Mouse (Mus musculus) retina, adult 2 months (tissue): ENCODE data around the gene Pigx.

Experiments
- DNase-seq: peaks from one replicate; pipeline ENCODE4 v3.0.0-alpha.2; 2012; ENCODE audit warnings: low read depth, low spot score

Gene Pigx

DNA sequence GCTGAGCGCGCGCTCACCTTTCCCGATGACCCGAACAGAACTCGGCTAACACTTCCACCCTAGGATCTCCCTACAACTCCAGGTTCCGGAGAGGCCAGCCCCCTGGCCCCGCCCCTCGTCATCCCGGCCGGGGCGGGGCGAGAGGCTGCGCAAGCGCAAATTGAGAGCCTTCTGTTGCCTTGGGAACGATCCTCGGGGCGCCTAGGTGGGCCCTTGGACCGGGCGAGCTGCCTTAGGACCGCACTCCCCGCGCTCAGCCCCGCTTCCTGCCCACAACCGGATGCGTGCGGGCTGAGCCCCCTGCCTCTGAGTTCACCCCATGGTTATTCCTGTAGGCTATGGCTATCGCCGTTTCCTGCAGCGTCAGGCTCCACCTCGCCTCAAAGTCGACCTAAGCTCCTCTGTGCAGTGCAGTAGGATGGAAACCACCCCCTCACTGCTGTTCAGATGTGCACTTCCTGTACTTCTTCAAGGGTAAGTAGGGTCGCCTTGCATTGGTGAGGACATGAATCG lies at the start of gene Pigx, which contains the start of gene Cep19:
Gene Pigx, minus strand, starts transcription at position 103 of the 513 bp plus-strand sequence.
Gene Cep19, plus strand, starts transcription at position 163 of the 513 bp plus-strand sequence.
- DNase-seq, result peak; percentile 72

DNA sequence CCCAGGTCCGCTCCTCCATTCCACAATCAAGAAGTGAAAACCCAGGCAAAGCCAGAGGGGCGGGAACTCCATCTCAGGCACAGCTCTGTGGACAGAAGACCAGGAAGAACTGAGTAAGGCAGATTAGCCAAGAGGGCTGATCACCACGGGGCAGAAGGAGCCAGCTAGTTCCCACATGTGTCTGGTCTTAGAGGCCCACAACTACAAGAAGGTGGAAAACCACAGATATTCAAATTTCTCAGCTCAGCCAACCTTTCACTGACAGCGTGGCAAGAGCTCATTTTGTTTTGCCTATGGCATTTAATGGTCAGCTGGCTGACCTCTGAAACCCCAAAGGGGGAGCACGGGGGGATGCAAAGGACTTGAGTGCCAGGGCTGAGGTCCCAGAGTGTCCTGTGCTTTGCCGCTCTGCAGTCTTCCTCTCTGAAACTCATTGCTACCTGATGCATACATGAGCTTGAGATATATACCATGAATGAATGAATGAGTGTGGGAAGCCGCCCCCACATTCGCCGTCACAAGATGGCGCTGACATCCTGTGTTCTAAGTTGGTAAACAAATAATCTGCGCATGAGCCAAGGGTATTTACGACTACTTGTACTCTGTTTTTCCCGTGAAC lies 48.2 kb upstream of the Pigx start:
- peak; percentile 23 for DNase-seq

- DNase-seq, result no peak
Measured at GRCm38 (mm10) chr16:32144592-32144991, 45.1 kb upstream of the Pigx start.

GRCm38 (mm10) chr16:32143766-32144165 lies 44.2 kb upstream of the Pigx start:
- DNase-seq, result no peak

GRCm38 (mm10) chr16:32138954-32139353 lies 39.4 kb upstream of the Pigx start:
- no peak for DNase-seq

- no peak for DNase-seq
Measured at GRCm38 (mm10) chr16:32135842-32136357, 36.4 kb upstream of the Pigx start.

DNA sequence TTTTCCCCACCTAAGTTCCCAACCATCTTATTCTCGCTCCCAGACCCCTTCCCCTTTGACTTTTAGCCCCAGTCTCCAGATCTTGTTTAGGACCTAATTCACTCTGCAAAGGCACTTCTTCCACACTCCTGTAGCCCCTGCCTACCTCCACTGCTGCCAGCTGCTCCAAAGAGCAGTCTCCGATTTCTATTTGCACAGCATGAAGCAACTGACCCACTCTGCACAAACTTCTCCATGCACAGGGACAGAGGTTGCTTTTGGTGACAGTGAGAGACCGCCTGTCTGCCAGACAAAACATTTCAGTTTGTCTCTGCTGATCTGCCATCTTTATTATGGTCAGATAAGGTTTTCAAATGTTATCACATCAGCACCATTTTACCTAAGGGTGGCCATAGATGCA lies 33.6 kb upstream of the Pigx start:
- no peak for DNase-seq

DNA sequence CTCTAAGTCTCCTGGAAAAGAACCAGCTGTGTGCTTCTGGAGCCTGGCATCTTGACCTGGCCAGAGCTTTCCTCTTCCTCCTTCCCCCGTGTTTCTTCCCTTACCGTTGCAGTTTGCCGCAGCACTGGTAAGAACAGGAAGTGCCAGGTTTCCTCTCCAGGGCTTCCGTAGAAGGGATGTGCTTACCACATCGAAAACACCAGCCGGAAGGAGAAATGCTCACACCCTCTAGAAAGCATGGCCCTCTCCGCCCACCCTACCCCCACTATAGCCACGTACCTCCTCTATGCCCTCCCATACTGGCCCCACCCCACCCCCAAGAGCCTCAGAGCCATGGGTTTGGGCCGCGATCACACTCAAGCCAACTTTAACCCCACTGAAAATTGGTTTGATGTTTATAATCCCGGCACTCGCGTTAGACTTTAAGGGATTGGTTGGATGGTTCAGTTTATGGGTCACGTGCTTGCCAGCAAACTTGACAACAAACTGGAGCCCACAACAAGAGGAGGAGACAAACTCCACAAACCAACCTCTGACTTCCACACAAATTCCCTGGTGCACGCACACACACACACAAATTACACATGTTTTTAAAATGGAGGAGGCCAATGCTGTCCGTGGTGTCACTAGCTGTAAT lies 30.8 kb upstream of the Pigx start:
- no peak for DNase-seq

- no peak for DNase-seq
Measured at GRCm38 (mm10) chr16:32129449-32130189, 30.1 kb upstream of the Pigx start.

- no peak for DNase-seq
Measured at GRCm38 (mm10) chr16:32127046-32127445, 27.5 kb upstream of the Pigx start.

GRCm38 (mm10) chr16:32125364-32125763 lies 25.8 kb upstream of the Pigx start:
- DNase-seq, result no peak

- DNase-seq, result no peak
Measured at GRCm38 (mm10) chr16:32124444-32125335, 25.1 kb upstream of the Pigx start.

DNA sequence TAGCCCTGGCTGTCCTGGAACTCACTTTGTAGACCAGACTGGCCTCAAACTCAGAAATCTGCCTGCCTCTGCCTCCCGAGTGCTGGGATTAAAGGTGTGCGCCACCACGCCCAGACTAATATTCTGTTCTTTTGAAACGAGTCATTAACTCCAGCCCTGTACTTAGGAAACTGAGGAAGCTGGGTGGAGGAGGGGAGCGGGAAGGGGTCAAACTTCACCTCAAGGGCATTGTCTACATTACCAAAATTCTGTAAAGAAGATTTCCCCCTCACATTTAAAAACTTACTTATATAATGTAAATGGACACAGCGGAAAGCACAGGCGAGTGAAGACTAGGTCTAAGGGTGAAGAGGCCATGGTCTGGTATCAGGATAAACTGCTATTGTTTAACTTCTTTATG lies 24.5 kb upstream of the Pigx start:
- no peak for DNase-seq

GRCm38 (mm10) chr16:32120454-32120853 lies 20.9 kb upstream of the Pigx start:
- no peak for DNase-seq

- no peak for DNase-seq
Measured at GRCm38 (mm10) chr16:32116186-32116585, 16.6 kb upstream of the Pigx start.

DNA sequence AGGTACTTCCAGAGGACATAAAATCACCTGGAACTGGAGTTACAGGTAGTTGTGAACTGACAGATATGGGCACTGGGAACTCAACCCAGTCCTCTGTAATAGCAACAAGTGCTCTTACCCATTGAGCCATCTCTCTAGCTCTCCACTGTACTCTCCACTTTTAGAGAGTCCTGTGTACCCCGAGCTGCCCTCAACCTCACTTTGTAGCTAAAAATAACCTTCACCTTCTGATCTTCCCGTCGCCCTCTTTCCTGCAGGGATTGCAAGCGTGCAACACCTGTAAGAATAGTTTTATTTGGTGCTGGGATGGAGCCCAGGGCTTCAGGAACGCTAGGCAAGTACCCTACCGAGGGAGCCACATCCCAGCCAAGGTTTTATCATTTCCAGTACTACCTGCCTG lies 16.2 kb upstream of the Pigx start:
- no peak for DNase-seq

DNA sequence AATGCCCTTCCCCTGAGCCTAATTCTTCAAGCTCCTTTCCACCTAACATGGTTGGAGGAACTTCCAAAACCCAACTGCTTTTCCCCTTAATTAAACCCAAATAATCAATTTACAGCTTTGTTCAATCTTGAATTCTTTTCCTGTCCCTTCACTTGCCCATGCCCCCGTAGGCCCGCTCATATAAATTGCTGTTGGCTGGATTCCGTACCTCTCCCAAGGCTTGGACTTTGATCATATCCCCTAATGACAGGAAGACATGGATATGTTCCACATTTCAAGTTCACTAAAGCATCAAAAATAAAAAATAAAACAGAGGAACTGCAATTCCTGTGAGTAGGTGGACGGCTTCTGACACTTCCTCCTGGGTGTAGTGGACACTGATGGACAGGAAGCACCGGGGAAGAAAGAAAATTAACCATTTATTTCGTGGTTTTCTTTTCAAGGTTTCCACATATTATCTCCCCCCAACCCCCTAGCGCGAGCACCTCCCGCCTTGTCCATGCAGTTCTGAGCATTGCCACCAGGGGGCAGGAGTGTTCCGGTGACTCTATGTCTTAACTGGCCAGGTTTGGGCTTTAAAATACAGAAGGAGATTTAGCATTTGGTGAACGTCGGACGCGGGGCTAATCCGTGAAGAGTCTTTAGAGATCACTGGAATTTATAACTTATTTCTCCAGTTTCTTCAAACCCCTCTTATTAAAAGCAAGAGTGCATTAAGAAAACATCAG lies 15.6 kb upstream of the Pigx start:
- peak; percentile 53 for DNase-seq

DNA sequence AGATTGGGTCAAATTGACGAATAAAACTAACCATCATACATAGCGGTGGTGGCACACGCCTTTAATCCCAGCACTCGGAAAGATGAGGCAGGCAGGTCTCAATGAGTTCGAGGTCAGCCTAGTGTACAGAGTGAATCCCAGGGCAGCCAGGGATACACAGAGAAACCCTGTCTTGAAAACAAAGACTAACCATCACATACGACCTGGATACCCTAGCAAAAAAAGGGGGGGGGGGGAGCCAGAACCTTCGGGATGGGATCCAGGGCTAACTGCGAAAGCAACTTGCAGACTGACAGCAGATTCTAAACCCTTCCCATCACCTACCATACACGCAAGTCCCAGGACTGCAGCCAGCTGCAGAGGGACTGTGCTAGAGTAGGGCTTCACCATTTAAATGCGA lies 14.9 kb upstream of the Pigx start:
- no peak for DNase-seq

- no peak for DNase-seq
Measured at GRCm38 (mm10) chr16:32113541-32114218, 14.1 kb upstream of the Pigx start.
